Mouse (Mus musculus) cerebellum, adult (tissue): Measurements from ENCODE around the gene Kcnj6.
A peak's percentile ranks its signal among the peaks of the same experiment; 100 is the strongest.

Experiments used
- ATAC-seq: cut with Nextera tagmentation; 2 replicates; pipeline ENCODE4 v1.9.2; 2017; ENCODE audit warnings: mild to moderate bottlenecking, moderate library complexity, mixed read lengths; ENCODE audit not compliant: insufficient number of reproducible peaks, low FRiP score, low TSS enrichment

The Kcnj6 gene

DNA sequence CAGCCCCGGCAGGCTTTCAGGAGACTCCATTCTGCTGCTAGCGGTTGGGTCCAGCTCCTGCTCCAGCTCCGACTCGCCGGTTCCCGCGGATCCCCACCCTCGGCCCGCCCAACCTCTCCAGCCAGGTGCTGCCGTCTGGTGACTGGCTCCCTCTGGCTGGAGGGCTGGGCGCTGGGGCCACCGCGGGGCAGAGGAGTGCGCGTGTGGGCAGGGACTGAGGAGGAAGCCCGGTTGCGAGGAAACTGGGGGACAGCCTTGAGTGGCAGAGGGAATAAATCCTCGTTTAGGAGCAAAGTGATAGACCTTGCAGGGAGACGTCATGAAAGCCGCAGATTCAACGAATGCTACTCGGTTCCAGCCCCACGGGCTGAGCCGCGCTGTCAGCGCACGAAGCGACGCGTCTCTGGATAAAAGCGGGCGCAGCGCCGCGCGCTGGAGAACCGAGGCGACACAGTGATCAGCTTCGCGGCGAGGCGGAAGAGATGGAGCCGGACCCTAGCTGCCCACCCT lies at the start of gene Kcnj6:
Gene Kcnj6, minus strand, starts transcription at position 362 of the 510 bp plus-strand sequence.
- peak; percentile 82 for ATAC-seq

DNA sequence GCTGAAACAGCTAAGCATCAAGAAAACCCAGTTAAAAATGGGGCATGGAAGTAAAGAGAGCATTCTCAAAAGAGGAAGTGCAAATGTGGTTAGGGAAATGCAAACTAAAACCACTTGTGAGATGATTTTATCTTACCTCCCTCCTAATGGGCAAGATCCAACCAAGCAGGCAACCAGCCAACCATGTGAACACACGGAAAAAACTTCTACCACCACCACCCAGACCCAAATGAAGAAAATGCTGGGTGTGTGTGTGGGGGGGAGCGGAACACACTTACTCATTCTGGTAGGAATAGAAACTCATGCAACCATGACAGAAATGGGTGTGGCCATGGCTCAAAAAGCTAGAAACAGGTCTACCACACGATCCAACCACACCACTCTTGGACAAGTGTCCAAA lies 12.4 kb upstream of the Kcnj6 start:
- no peak for ATAC-seq

DNA sequence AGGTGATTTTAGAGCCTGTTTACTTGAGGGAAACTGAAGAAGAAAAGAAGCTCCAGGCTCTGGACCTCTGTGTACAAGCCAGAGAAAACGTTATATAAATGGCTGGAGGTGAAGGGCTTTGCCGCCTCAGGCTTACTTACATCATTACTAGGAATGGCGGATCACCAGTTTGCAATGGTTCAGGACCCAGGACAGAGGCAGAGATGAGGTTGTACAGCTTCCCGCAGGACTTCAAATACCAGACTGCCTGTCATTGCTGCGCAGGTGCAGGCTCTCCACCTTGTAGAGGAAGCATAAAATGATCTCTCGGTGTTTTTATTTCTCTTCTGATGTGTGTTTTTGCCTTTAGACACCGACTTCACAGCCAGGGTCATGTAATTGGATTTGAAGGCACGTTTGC lies 7.1 kb upstream of the Kcnj6 start:
- ATAC-seq, result no peak

DNA sequence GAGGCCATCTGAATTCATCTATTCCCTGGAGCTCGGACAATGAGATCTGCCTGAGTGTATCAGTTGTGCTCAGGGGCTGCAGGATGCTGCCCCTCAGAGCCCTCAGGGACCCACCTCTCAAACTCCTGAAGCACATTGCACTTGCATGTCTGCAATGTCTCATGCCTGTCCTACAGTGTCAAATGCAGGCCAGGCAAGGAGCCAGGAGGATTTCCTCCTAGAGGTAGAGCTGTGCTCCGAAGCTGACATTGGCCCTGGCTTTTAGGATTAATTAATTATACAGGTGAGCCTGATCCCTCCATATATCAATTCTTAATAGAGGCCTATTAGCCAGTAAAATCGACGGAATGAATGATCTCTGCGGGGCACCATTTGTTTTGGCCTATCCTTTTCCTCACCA lies 2.0 kb upstream of the Kcnj6 start:
- no peak for ATAC-seq

DNA sequence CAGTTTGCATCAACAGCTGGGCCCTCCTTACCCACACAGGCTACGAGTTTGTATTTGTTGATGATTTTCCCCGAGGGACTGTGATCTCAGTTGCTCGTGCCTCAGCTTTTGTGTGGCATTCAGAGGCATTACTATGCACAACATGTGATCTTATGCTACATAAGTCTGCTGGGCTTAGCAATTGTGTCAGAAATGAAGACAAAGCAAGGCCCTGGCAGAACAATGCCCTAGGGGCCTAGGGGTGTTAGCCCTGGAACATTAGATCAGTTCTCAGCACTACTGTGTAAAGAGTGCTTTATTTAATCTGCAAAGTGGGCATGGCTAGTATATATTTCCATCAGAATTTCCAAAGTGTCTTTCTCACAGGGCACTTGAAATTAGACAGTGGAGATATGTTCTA lies 1.5 kb upstream of the Kcnj6 start:
- no peak for ATAC-seq

DNA sequence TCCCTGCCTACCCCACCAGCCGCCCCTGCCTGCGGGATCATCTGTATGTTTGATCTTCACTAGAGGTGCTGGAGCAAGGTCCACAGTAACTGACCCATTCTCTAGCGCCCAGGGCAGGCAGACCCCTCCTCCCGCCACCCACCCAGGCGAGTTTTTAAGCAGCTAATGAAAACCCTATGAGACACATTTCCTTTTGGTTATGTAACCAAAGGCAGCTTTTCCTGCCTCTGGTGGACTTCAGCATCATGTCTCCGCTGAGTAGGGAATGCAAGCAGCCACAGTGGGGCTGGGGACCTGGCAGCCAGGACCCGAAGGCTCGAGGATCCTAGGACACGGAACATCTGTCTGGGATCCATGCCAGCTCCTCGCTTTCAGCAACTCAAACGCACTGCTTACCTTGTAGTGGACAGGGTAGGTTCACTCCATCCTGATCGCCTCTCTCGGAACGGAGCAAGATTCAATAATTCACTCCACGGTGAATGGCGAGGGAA lies 665 bp downstream of the Kcnj6 start:
- ATAC-seq, result peak; percentile 23

DNA sequence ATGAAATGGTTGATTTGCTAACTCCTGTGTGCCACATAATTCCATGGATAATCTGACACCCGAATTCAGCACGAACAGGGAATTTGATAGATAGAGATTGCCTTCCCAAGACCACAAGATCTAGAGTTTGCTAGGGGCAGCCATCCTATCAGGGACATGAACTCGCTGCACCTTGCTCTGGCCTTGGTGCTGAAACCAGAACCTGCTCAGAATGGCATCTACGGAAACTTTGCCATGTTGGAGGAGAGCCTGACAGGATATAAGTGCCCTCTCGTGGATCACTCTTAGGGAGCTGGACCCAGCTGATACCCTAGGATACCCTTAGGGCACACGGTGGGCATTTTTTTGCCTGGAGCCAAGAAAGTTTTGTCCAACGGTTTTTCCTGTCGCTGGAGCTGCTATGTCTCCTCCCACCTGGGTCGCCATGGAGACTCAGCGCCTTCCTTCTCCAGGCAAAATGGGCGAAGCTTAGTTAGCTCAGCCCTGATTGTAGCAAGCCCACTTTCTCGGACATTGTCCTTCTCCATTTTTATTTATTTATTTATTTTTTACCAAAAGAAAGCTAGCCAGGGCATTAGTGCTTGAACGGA lies 1.9 kb downstream of the Kcnj6 start:
- no peak for ATAC-seq

DNA sequence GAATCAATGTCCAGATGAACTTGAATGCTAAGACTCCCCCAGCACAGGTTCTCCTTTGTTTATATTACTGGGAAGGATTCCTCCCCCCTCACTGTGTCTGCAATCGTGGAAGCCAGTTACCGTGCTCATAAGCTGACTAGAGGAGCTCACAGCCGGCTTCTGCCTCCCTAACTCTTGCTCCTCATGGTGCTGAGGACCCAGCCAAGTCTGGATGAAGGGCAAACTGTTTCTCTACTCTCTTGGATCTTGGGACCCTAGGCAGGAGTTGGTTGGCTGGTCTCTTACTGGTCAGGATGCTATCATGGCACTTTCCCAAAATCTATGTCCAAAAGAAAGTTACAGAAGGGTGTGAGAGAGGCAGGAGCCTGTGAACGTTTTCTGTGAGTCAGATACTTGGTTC lies 2.6 kb downstream of the Kcnj6 start:
- no peak for ATAC-seq

DNA sequence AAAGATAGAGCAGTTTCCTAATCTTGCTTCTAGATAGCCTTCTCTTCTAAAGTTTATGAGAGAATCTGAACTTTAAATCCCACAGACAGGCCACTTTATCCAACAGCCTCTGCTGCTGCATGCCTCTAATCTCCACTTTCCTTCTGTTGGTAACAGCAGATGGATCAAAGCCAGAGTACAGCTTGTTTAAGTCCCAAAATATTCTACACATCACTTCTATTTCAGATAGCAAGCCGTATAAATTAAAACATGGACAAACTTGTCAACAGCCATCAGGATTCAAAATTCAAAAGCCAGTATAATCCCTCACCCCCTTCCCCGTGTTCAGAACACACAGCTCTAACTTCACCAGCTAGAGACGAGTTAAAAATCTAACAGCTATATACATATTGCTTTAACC lies 3.4 kb downstream of the Kcnj6 start:
- ATAC-seq, result no peak

DNA sequence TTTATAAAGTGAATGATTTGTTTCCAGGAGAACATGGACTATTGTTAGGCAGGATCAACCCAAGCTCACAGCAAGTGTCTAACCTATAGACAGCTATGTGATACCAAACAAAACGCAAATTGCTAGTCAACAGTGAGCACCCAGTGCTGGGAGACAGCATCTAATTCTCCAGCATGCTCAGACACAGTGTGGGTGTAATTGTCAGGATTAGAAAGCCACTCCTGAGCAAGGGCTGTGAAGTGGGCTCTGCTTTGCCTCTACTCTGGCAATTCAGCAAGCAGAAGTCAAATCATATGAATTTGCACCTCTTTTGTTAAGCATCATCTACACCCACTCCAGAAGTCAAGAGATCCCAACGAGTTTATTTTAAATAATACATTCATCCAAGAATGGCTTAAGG lies 7.4 kb downstream of the Kcnj6 start:
- no peak for ATAC-seq

DNA sequence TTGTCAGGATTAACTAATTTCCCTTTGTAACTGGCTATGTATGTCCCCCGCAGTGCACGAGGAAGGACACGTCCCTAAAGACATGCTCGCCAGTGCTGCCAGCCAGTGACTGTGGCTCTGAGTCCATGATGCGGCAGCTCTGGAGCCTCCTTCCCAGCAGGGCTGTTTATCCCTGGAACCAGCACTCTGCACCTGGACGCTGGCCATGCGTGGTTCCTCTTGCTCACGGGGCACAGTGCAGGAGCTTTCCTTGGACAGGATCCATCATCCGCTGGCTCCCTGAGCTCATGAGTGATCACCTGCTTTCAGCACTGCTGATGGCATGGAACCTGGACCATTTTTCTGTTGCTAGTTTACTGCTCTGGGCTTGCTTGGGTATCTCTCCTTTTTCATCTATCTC lies 10.8 kb downstream of the Kcnj6 start:
- peak; percentile 91 for ATAC-seq

DNA sequence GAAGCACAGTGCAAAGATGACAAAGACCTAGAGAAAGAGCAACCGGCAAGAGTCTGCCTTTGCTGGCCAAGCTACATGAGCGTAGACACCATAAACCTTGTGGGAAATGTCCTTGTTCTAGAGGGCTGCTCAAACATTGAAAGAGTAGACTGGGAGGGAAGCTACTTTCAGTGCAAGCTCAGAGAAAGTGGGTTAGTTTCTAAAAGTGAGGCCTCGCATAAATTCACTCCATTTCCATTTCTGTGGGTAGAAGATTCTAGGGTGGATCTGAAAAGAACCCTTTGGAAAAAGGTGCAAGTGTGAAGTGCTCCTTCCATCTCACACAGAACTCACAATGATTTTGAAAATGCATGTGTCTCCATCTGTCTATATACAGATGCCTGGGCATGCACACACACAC lies 13.2 kb downstream of the Kcnj6 start:
- no peak for ATAC-seq

DNA sequence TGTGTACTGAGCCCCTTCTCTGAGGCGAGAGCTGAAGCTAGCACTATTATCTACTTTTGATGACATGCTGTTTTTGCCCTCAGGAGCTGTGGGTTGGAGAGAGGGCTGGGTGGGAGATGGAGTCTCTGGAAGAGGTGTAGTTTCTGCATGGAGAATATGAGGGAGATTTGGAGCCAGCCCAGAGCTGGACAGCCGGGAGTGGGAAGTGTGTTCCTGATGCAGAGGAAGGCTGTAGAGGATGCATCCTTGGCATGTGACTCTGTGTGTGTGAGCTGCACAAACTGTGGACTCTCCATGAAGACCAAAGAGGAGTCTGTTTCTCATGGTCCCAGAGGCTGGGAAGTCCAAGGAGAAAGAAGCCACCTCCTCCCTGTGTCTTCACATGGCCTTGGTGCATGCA lies 17.1 kb downstream of the Kcnj6 start:
- no peak for ATAC-seq

DNA sequence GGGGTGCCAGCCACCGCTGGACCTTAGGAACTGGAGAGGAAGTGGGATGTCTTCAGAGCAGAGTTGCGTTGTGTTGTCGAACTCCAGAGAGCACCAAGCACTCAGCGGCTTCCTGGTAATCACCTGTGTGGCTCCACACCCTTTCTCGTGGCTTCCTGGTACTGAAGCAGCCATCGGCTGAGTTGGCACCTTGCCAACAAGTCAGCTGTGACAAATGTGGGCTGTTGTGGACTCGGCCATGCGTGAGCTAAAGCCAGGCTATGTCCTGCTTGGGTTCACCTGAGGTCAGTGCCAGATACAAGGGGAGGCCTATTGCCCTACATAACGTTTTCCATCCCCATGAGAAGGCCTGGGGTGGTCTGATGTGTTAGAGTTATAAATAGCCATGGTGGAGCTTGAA lies 18.0 kb downstream of the Kcnj6 start:
- ATAC-seq, result no peak

DNA sequence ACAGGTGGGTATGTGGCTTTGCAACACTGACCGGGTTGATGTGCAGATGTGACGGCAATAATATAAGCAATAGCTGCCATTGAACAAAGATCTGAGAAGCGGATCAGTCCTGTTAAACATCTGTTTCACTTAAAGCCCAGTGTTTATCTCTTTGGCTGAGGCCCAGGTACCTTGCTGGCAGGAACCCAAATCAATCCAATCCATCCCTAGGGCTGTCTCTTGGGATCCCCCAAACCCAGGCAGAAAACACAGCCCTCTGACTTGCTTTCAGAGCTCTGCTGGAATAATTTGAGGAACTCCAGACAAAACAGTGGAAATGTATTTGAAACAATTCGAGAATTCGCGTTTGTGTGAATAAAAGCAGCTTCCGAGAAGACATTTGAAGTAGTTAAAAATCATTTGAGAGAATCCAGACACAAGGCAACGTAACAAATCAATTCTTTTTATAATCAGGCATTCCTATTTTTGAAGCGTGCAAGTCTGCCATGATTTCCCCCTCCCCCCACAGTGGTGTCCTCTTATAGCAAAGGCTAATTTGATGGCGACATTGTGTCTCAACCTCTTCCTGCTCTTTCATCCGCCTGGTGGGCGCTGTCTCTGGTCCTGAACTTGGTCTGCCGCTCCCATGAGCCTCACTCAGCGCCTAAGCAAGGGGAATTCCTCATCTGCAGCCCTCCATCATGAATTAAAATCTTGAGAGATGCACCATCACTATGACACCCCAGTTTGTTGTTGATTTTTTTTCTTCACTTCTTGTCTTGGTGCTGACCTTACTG lies 25.2 kb downstream of the Kcnj6 start:
- no peak for ATAC-seq

DNA sequence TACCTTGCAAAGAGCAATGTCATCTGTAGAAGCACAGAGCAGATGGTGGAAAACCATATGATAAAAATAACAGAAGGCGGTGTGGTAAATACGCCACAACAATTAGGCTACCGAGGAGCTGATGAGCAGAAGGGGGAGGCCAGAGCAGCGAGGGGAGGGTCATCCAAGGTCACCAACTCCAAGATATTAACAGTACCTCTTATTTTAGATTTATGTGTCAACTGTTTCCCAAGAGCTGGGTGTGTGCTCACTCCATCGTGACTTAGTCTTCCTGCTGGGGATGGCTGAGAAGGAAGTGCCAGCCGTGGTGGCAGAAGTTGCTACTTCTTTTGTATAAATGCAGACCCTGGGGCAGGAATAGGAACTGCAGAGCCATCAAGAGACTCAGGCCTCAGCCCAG lies 28.6 kb downstream of the Kcnj6 start:
- peak; percentile 65 for ATAC-seq

DNA sequence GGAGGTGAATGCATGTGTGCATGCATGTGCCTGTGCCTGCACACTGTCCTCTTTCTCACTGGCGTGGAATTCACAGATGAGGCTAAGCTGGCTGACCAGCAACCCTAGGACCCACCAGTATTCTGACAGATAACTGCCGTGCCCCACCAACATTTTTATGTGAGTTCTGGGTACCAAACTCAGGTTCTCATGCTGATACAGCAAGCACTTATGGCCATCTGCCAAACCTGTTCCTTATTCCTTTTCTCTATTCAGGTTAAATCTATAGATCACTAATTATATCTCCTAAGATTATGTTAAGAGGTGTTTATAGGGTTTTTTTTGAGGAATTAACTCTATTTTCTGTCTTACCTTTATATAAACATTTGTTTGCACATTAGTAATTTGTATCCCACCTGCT lies 29.0 kb downstream of the Kcnj6 start:
- ATAC-seq, result no peak

DNA sequence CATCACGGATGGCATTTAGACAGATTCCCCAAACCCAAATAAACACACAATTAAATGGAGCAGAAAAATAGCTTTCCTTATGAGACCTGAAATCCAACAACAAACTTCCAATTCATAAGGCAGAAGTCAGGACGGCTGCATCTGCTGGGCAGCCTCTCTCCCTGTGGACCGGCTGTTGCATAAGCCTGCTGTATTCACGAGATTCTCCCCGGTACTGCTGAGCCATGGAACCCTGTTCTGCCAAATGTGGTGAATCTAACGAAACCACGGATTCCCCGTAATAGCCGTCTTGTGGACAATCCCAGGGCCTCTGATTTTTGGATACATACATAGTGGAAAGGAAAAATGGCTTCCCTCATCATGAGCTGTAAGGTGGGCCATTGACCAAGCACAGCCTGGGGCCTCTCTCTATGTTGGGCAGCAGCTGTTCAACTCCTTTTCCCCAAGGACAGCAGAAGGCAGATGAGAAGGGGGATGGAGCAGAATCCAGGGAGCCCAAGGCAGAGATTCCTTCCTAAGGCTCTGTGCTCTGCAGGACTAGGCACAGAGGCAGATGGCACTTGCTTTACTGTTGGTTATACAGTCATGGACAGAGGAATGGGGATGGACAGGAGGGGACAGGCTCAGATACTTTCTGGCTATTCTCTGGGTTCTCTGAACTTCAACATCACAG lies 40.2 kb downstream of the Kcnj6 start:
- peak; percentile 47; the same call in 1 of the 2 replicates for ATAC-seq

DNA sequence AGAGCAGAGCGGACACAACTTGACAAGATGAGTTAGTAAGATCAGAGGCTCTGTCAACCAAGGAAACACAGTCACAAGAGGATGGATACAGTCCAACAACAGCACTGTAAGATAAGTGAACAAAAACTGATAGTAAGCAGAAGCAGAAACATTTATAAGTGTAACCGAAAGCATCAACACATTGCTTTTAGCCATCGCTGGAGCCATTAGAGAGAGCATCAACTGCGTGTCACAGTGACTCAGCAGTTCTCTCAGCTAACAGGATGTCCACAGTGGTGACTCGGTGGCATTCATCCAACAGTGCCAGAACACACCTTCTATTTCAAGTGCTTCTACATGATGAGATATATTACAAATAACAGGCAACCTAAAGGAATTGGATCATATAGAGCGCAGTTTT lies 41.1 kb downstream of the Kcnj6 start:
- no peak for ATAC-seq

DNA sequence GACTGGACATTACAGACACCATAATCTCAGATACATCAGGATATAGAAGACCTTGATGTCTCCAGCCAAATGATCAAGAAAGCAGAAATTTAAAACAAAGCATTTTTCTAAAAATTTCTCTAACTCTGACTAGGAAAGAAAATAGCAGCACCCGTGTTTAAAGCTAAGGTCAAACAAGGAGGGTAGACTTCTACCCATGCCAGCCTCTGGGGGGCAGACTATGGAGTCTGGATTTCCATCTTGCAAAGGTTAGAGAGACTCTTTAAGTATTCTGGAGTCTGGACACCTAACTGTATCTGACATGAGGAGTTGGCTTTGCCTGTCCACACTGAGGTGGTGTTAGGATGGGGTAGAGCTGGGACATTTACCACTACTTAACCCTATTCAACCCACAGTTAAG lies 44.2 kb downstream of the Kcnj6 start:
- no peak for ATAC-seq

DNA sequence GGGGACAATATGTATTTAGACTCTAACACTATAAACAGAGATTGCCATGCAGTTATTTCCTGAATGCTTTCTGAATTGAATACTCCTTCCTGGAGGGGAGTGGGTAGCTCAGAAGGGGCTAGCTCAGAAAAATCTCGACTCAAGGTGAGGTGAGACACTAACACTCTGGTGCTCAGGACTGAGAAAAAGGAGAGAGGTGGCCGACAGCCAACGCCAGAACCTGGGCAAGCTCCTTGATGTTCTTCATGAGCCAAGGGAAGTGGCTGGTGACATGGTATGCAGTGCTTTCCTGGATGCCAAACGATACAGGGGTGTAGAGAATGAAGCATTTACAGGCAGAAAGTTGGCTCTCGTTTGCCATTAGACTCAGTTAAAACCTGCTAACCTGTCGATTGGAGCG lies 48.3 kb downstream of the Kcnj6 start:
- ATAC-seq, result 0 out of 2 replicates have a peak, but pooled peaks have one; percentile 45
